Mouse (Mus musculus): ENCODE measurements around the gene Egfl7. TPM values are rescaled to one million over a fixed set of nuclear protein-coding genes. Genes with fewer than 3 reads are reported as not detected.
A peak's percentile ranks its signal among the peaks of the same experiment; 100 is the strongest.

Gene Egfl7
- total and polyA plus RNA-seq, 2 experiments from 2014 or later = 52.8 to 63.9 TPM

- Histone ChIP-seq H3K9ac (0 out of 2 replicates have a peak overlapping the region, but pooled peaks have one; percentile 6), H3K4me1 (ENCODE audit: insufficient read depth) (peaks cover 6% of the 10 kb centered on the region), H3K27ac (ENCODE audit: low read depth, low read length) (no peak overlapping the region), H3K36me3 (ENCODE audit: insufficient read depth) (peaks cover 48% of the 10 kb centered on the region), H3K9me3 (ENCODE audit: low read length) (no peaks in the 10 kb centered on the region), H3K27me3 (ENCODE audit: insufficient read depth, low read length) (no peaks in the 10 kb centered on the region), H3K4me3 (ENCODE audit: low read depth, low read length) (no peak overlapping the region), H3K4me2 (ENCODE audit: low read depth) (peak overlapping the region; percentile 61)
- WGBS = 76% methylated on average over 5 of the region's 5 CpGs
- no peak for TF ChIP-seq CTCF (IDR thresholded peaks at IDR 0.05; ENCODE audit: low read depth)
- DNase-seq (no peak), ATAC-seq (no peak)
Observed at GRCm38 (mm10) chr2:26638039-26638438, 58.2 kb downstream of the Egfl7 start.

GRCm38 (mm10) chr2:26638572-26638971 is 58.8 kb downstream of the Egfl7 start:
- TF ChIP-seq CTCF (IDR thresholded peaks at IDR 0.05; ENCODE audit: low read depth) = 0 out of 2 replicates have a peak, but pooled peaks have one; percentile 2
- Histone ChIP-seq H3K27ac (ENCODE audit: low read depth, low read length) (0 out of 2 replicates have a peak overlapping the region, but pooled peaks have one; percentile 37), H3K4me2 (ENCODE audit: low read depth) (peak overlapping the region; percentile 61), H3K4me3 (ENCODE audit: low read depth, low read length) (peak overlapping the region; percentile 68), H3K36me3 (ENCODE audit: insufficient read depth) (peaks cover 46% of the 10 kb centered on the region), H3K27me3 (ENCODE audit: insufficient read depth, low read length) (no peaks in the 10 kb centered on the region), H3K4me1 (ENCODE audit: insufficient read depth) (peaks cover 6% of the 10 kb centered on the region), H3K9ac (peak overlapping the region; percentile 91; the same call in 1 of the 2 replicates), H3K9me3 (ENCODE audit: low read length) (no peaks in the 10 kb centered on the region)
- DNase-seq (no peak), ATAC-seq (no peak)
- 80% methylated on average over 5 of the region's 5 CpGs for WGBS

- ATAC-seq (peak; percentile 61; the same call in 1 of the 2 replicates), DNase-seq (peak; percentile 72)
- 6% methylated on average over 8 of the region's 8 CpGs for WGBS
- H3K4me1 ChIP-seq (ENCODE audit: insufficient read depth) = peaks cover 6% of the 10 kb centered on the region
- peak overlapping the region; percentile 68 for H3K4me3 ChIP-seq (ENCODE audit: low read depth, low read length)
- H3K9ac ChIP-seq = peak overlapping the region; percentile 91
- H3K9me3 ChIP-seq (ENCODE audit: low read length) = no peaks in the 10 kb centered on the region
- no peaks in the 10 kb centered on the region for H3K27me3 ChIP-seq (ENCODE audit: insufficient read depth, low read length)
- peak overlapping the region; percentile 67 for H3K27ac ChIP-seq (ENCODE audit: low read depth, low read length)
- peak overlapping the region; percentile 61 for H3K4me2 ChIP-seq (ENCODE audit: low read depth)
- H3K36me3 ChIP-seq (ENCODE audit: insufficient read depth) = peaks cover 41% of the 10 kb centered on the region
- TF ChIP-seq CTCF (IDR thresholded peaks at IDR 0.05; ENCODE audit: low read depth) = peak; percentile 70
Observed at GRCm38 (mm10) chr2:26639083-26639482, 59.3 kb downstream of the Egfl7 start.

GRCm38 (mm10) chr2:26639838-26640830 is 60.3 kb downstream of the Egfl7 start:
- Histone ChIP-seq H3K27ac (ENCODE audit: low read depth, low read length) (peak overlapping the region; percentile 87), H3K9me3 (ENCODE audit: low read length) (no peaks in the 10 kb centered on the region), H3K4me3 (ENCODE audit: low read depth, low read length) (peak overlapping the region; percentile 68), H3K4me2 (ENCODE audit: low read depth) (peak overlapping the region; percentile 61), H3K36me3 (ENCODE audit: insufficient read depth) (peaks cover 32% of the 10 kb centered on the region), H3K9ac (peak overlapping the region; percentile 91), H3K27me3 (ENCODE audit: insufficient read depth, low read length) (no peaks in the 10 kb centered on the region), H3K4me1 (ENCODE audit: insufficient read depth) (peaks cover 6% of the 10 kb centered on the region)
- peak; percentile 93 for ATAC-seq
- DNase-seq = peak; percentile 98
- peak; percentile 98 for TF ChIP-seq CTCF (IDR thresholded peaks at IDR 0.05; ENCODE audit: low read depth)
- WGBS = 5% methylated on average over 49 of the region's 49 CpGs

GRCm38 (mm10) chr2:26641006-26641647 is 61.3 kb downstream of the Egfl7 start:
- no peak for TF ChIP-seq CTCF (IDR thresholded peaks at IDR 0.05; ENCODE audit: low read depth)
- H3K4me3 ChIP-seq (ENCODE audit: low read depth, low read length) = no peak overlapping the region
- H3K27ac ChIP-seq (ENCODE audit: low read depth, low read length) = no peak overlapping the region
- WGBS = 81% methylated on average over 7 of the region's 7 CpGs
- H3K4me2 ChIP-seq (ENCODE audit: low read depth) = no peak overlapping the region
- peaks cover 22% of the 10 kb centered on the region for H3K36me3 ChIP-seq (ENCODE audit: insufficient read depth)
- H3K9ac ChIP-seq = no peak overlapping the region
- H3K9me3 ChIP-seq (ENCODE audit: low read length) = no peaks in the 10 kb centered on the region
- ATAC-seq (no peak), DNase-seq (no peak)
- no peaks in the 10 kb centered on the region for H3K27me3 ChIP-seq (ENCODE audit: insufficient read depth, low read length)
- peaks cover 6% of the 10 kb centered on the region for H3K4me1 ChIP-seq (ENCODE audit: insufficient read depth)

MicroRNAs within 50 kb of the gene (microRNA counts, 519-probe panel; counts per million panel counts)
- 7,530 counts per million, percentile 95 among the panel's probes with 10 or more counts for microRNA mmu-miR-126-3p
- 4,151 counts per million, percentile 49 among the panel's probes with 10 or more counts for microRNA mmu-miR-126-5p

Small RNAs within 50 kb of the gene (microRNA-seq; reads per million reads assigned to microRNA genes)
- 0 to 0.12 reads per million in 2 experiments for gene Mir126a
- gene Mir126b = 0 reads per million in 2 experiments

Other genes starting within 250 kb of the Egfl7 start
- gene Dnlz, start 227.9 kb upstream of the Egfl7 start, total RNA-seq (2014; rRNA removed) = 32.2 and 39.8 TPM in 2 replicates
- gene Dnlz, start 227.9 kb upstream of the Egfl7 start, polyA plus RNA-seq (2015; fragmentation: Nextera tagmentation; extraction: Ambion mirVana) = 28.8 and 33.2 TPM in 2 replicates
- gene Card9, start 219.1 kb upstream of the Egfl7 start, total RNA-seq (2014; rRNA removed) = 4.0 and 4.1 TPM in 2 replicates
- gene Card9, start 219.1 kb upstream of the Egfl7 start, polyA plus RNA-seq (2015; fragmentation: Nextera tagmentation; extraction: Ambion mirVana) = 0.84 and 1.8 TPM in 2 replicates
- 56.7 and 58.6 TPM in 2 replicates for gene Snapc4, start 199.4 kb upstream of the Egfl7 start, total RNA-seq (2014; rRNA removed)
- gene Snapc4, start 199.4 kb upstream of the Egfl7 start, polyA plus RNA-seq (2015; fragmentation: Nextera tagmentation; extraction: Ambion mirVana) = 14.9 and 19.1 TPM in 2 replicates
- 160 and 179 TPM in 2 replicates for gene Entr1, start 190.7 kb upstream of the Egfl7 start, total RNA-seq (2014; rRNA removed)
- gene Entr1, start 190.7 kb upstream of the Egfl7 start, polyA plus RNA-seq (2015; fragmentation: Nextera tagmentation; extraction: Ambion mirVana) = 146 and 152 TPM in 2 replicates
- gene Pmpca, start 190.7 kb upstream of the Egfl7 start, total RNA-seq (2014; rRNA removed) = 66.0 and 74.3 TPM in 2 replicates
- gene Pmpca, start 190.7 kb upstream of the Egfl7 start, polyA plus RNA-seq (2015; fragmentation: Nextera tagmentation; extraction: Ambion mirVana) = 76.1 and 85.7 TPM in 2 replicates
- gene Inpp5e, start 170.8 kb upstream of the Egfl7 start, total RNA-seq (2014; rRNA removed) = 24.1 and 26.6 TPM in 2 replicates
- gene Inpp5e, start 170.8 kb upstream of the Egfl7 start, polyA plus RNA-seq (2015; fragmentation: Nextera tagmentation; extraction: Ambion mirVana) = 8.9 and 12.6 TPM in 2 replicates
- gene Sec16a, start 134.8 kb upstream of the Egfl7 start, total RNA-seq (2014; rRNA removed) = 52.6 and 65.6 TPM in 2 replicates
- 9.0 and 10.9 TPM in 2 replicates for gene Sec16a, start 134.8 kb upstream of the Egfl7 start, polyA plus RNA-seq (2015; fragmentation: Nextera tagmentation; extraction: Ambion mirVana)
- 23.8 and 38.7 TPM in 2 replicates for gene Notch1, start 63.4 kb upstream of the Egfl7 start, total RNA-seq (2014; rRNA removed)
- 5.0 and 6.8 TPM in 2 replicates for gene Notch1, start 63.4 kb upstream of the Egfl7 start, polyA plus RNA-seq (2015; fragmentation: Nextera tagmentation; extraction: Ambion mirVana)
- not detected in 2 replicates for gene Gm20532, start 6.6 kb downstream of the Egfl7 start, total RNA-seq (2014; rRNA removed)
- not detected in 2 replicates for gene Gm20532, start 6.6 kb downstream of the Egfl7 start, polyA plus RNA-seq (2015; fragmentation: Nextera tagmentation; extraction: Ambion mirVana)
- 7.8 and 10.0 TPM in 2 replicates for gene Agpat2, start 24.4 kb downstream of the Egfl7 start, total RNA-seq (2014; rRNA removed)
- 4.8 and 6.2 TPM in 2 replicates for gene Agpat2, start 24.4 kb downstream of the Egfl7 start, polyA plus RNA-seq (2015; fragmentation: Nextera tagmentation; extraction: Ambion mirVana)
- 193 and 214 TPM in 2 replicates for gene Fam69b, start 48.4 kb downstream of the Egfl7 start, total RNA-seq (2014; rRNA removed)
- gene Fam69b, start 48.4 kb downstream of the Egfl7 start, polyA plus RNA-seq (2015; fragmentation: Nextera tagmentation; extraction: Ambion mirVana) = 143 TPM in 2 replicates
- not detected in 2 replicates for gene Lcn4, start 91.3 kb downstream of the Egfl7 start, total RNA-seq (2014; rRNA removed)
- not detected in 2 replicates for gene Lcn4, start 91.3 kb downstream of the Egfl7 start, polyA plus RNA-seq (2015; fragmentation: Nextera tagmentation; extraction: Ambion mirVana)